Mouse (Mus musculus) lung, embryonic 14.5 days (tissue): Measurements from ENCODE around the gene Myl3. TPM values are rescaled to one million over a fixed set of nuclear protein-coding genes. Genes with fewer than 3 reads are reported as not detected.
A peak's percentile ranks its signal among the peaks of the same experiment; 100 is the strongest.

Source experiments
- ATAC-seq: fragments of 200-750 bp; cut with Nextera tagmentation; 2 replicates; pipeline ENCODE4 v1.8.0; 2017; ENCODE audit warnings: mild to moderate bottlenecking, moderate TSS enrichment, moderate library complexity; ENCODE audit not compliant: insufficient read depth
- DNase-seq: peaks from one replicate; pipeline ENCODE4 v3.0.0-alpha.2; 2015
- H3K27ac ChIP-seq: fragments of 300-500 bp; sonication (generic); 2 replicates; pipeline ENCODE4 v1.5.1; 2014; ENCODE audit warnings: low read depth, mild to moderate bottlenecking, moderate library complexity
- H3K27me3 ChIP-seq: fragments of 300-500 bp; sonication (generic); 2 replicates; pipeline ENCODE4 v1.6.1; 2014; ENCODE audit warnings: low read length, control low read depth; ENCODE audit not compliant: insufficient read depth
- H3K36me3 ChIP-seq: fragments of 300-500 bp; sonication (generic); 2 replicates; pipeline ENCODE4 v1.6.1; 2014; ENCODE audit warnings: control low read depth; ENCODE audit not compliant: insufficient read depth
- H3K4me1 ChIP-seq: fragments of 300-500 bp; sonication (generic); 2 replicates; pipeline ENCODE4 v1.6.1; 2014; ENCODE audit warnings: antibody characterized with exemption, control low read depth; ENCODE audit not compliant: insufficient read depth
- H3K4me2 ChIP-seq: fragments of 300-500 bp; sonication (generic); 2 replicates; pipeline ENCODE4 v1.6.1; 2014; ENCODE audit warnings: mild to moderate bottlenecking
- H3K4me3 ChIP-seq: fragments of 300-500 bp; sonication (generic); 2 replicates; pipeline ENCODE4 v1.5.1; 2014; ENCODE audit warnings: low read depth, low read length
- H3K9ac ChIP-seq: fragments of 300-500 bp; sonication (generic); 2 replicates; pipeline ENCODE4 v1.6.1; 2014
- H3K9me3 ChIP-seq: fragments of 300-500 bp; sonication (generic); 2 replicates; pipeline ENCODE4 v1.6.1; 2016; ENCODE audit warnings: low read depth, low read length, control low read depth
- CTCF ChIP-seq: IDR thresholded peaks from 2 replicates; pipeline ENCODE4 v1.5.1; 2016; ENCODE audit warnings: antibody characterized with exemption, low read depth
- whole genome bisulfite sequencing: fragments of 180-500 bp; shearing (Covaris S2); extraction: QIAGEN DNeasy Blood & Tissue Kit; methylation state at CpG from one replicate; pipeline ENCODE4 v1.1.7; 2014; 5-methylcytosine and 5-hydroxymethylcytosine counted together
- polyA plus RNA-seq: library from polyadenylated mRNA; unstranded; fragments of >200 nt; fragmentation: Nextera tagmentation; extraction: Ambion mirVana; gene quantifications from 2 replicates; pipeline ENCODE4 v1.2.1, GENCODE M21; 2014

Gene Myl3
- polyA plus RNA-seq, 1 experiment from 2014 or later: 1.9 TPM

GRCm38 (mm10) chr9:110746961-110747360, 5.3 kb downstream of the Myl3 start, which contains the start of gene Pth1r:
TSS of gene Pth1r (minus strand) at chr9:110747145.
- Histone ChIP-seq H3K4me1 (peaks cover 19% of the 10 kb centered on the region), H3K4me2 (no peak within 1 kb of the TSS), H3K9ac (no peak within 1 kb of the TSS), H3K4me3 (no peak within 1 kb of the TSS), H3K36me3 (no peaks in the 10 kb centered on the region), H3K9me3 (no peaks in the 10 kb centered on the region), H3K27ac (no peak within 1 kb of the TSS; the same call in 1 of the 2 replicates), H3K27me3 (peaks cover 30% of the 10 kb centered on the region; the same call in 1 of the 2 replicates)
- 40% methylated on average over 7 of the region's 7 CpGs for WGBS
- no peak for ATAC-seq
- DNase-seq: peak; percentile 64
- TF ChIP-seq CTCF: no peak

GRCm38 (mm10) chr9:110748451-110748850, 6.8 kb downstream of the Myl3 start:
- H3K36me3 ChIP-seq: no peaks in the 10 kb centered on the region
- TF ChIP-seq CTCF: no peak
- H3K4me1 ChIP-seq: peaks cover 19% of the 10 kb centered on the region
- peaks cover 18% of the 10 kb centered on the region; the same call in 1 of the 2 replicates for H3K27me3 ChIP-seq
- H3K4me2 ChIP-seq: no peak overlapping the region
- ATAC-seq (no peak), DNase-seq (no peak)
- H3K9ac ChIP-seq: no peak overlapping the region
- no peak overlapping the region for H3K27ac ChIP-seq
- no peaks in the 10 kb centered on the region for H3K9me3 ChIP-seq
- WGBS: 48% methylated on average over 2 of the region's 2 CpGs
- H3K4me3 ChIP-seq: no peak overlapping the region

- Histone ChIP-seq H3K4me1 (peaks cover 19% of the 10 kb centered on the region), H3K27me3 (no peaks in the 10 kb centered on the region), H3K9ac (no peak overlapping the region; the same call in 1 of the 2 replicates), H3K4me2 (peak overlapping the region; percentile 11; the same call in 1 of the 2 replicates), H3K36me3 (no peaks in the 10 kb centered on the region), H3K4me3 (no peak overlapping the region), H3K9me3 (no peaks in the 10 kb centered on the region), H3K27ac (peak overlapping the region; percentile 61)
- ATAC-seq: peak; percentile 70
- WGBS: 19% methylated on average over 14 of the region's 14 CpGs
- no peak for TF ChIP-seq CTCF
- peak; percentile 66 for DNase-seq
Measured at GRCm38 (mm10) chr9:110750404-110751187, 8.9 kb downstream of the Myl3 start.

GRCm38 (mm10) chr9:110751412-110751811, 9.8 kb downstream of the Myl3 start:
- TF ChIP-seq CTCF: no peak
- DNase-seq: no peak
- Histone ChIP-seq H3K27ac (peak overlapping the region; percentile 61), H3K36me3 (no peaks in the 10 kb centered on the region), H3K9ac (no peak overlapping the region; the same call in 1 of the 2 replicates), H3K4me1 (peaks cover 18% of the 10 kb centered on the region), H3K27me3 (no peaks in the 10 kb centered on the region), H3K4me2 (peak overlapping the region; percentile 11; the same call in 1 of the 2 replicates), H3K4me3 (no peak overlapping the region), H3K9me3 (no peaks in the 10 kb centered on the region)
- 63% methylated on average over 5 of the region's 5 CpGs for WGBS
- ATAC-seq: no peak

- Histone ChIP-seq H3K4me3 (no peak overlapping the region), H3K27ac (no peak overlapping the region), H3K27me3 (no peaks in the 10 kb centered on the region), H3K9me3 (no peaks in the 10 kb centered on the region), H3K36me3 (no peaks in the 10 kb centered on the region), H3K4me1 (peaks cover 13% of the 10 kb centered on the region), H3K9ac (no peak overlapping the region), H3K4me2 (no peak overlapping the region)
- DNase-seq (no peak), ATAC-seq (no peak)
- no peak for TF ChIP-seq CTCF
- 80% methylated on average over 4 of the region's 4 CpGs for WGBS
Measured at GRCm38 (mm10) chr9:110752917-110753435, 11.3 kb downstream of the Myl3 start.

GRCm38 (mm10) chr9:110753773-110754172, 12.1 kb downstream of the Myl3 start:
- WGBS: 69% methylated on average over 4 of the region's 4 CpGs
- DNase-seq (no peak), ATAC-seq (no peak)
- no peaks in the 10 kb centered on the region for H3K9me3 ChIP-seq
- no peaks in the 10 kb centered on the region for H3K36me3 ChIP-seq
- H3K27ac ChIP-seq: no peak overlapping the region
- H3K27me3 ChIP-seq: no peaks in the 10 kb centered on the region
- H3K9ac ChIP-seq: no peak overlapping the region
- no peak for TF ChIP-seq CTCF
- peaks cover 13% of the 10 kb centered on the region for H3K4me1 ChIP-seq
- H3K4me3 ChIP-seq: no peak overlapping the region
- H3K4me2 ChIP-seq: no peak overlapping the region

- Histone ChIP-seq H3K4me1 (peaks cover 5% of the 10 kb centered on the region; the same call in 1 of the 2 replicates), H3K4me3 (no peak overlapping the region), H3K36me3 (no peaks in the 10 kb centered on the region), H3K9ac (no peak overlapping the region), H3K27ac (no peak overlapping the region), H3K27me3 (no peaks in the 10 kb centered on the region), H3K9me3 (no peaks in the 10 kb centered on the region), H3K4me2 (no peak overlapping the region)
- ATAC-seq: no peak
- WGBS: 71% methylated on average over 5 of the region's 5 CpGs
- no peak for TF ChIP-seq CTCF
- no peak for DNase-seq
Measured at GRCm38 (mm10) chr9:110757816-110758215, 16.2 kb downstream of the Myl3 start.
